Mouse (Mus musculus) ES-Bruce4 (cell line): ENCODE results near the gene Grin3a.

Experiments
- CTCF ChIP-seq: IDR thresholded peaks from one replicate; pipeline ENCODE4 v1.8.1; 2011; ENCODE audit warnings: low read depth, low read length
- EP300 ChIP-seq: IDR thresholded peaks from 2 replicates; pipeline ENCODE4 v1.6.1; 2011; ENCODE audit warnings: low read depth, low read length; ENCODE audit not compliant: insufficient read depth

GRCm38 (mm10) chr4:49742847-49743246 lies 102.7 kb downstream of the Grin3a start:
- TF ChIP-seq EP300 (no peak), CTCF (no peak)
